Mouse (Mus musculus) E14TG2a.4 (cell line): Measurements from ENCODE around the gene Rnasel.
"Not testable (repeated sequence)": the region's sequence is repeated elsewhere in the genome, so short reads cannot be mapped to it uniquely, and the experiment has no call there.

Experiments used
- H3K27me3 ChIP-seq: 2 replicates; pipeline ENCODE4 v1.6.1; 2014; ENCODE audit warnings: low read length, control low read depth; ENCODE audit not compliant: insufficient read depth
- H3K36me3 ChIP-seq: 2 replicates; pipeline ENCODE4 v1.6.1; 2014; ENCODE audit warnings: low read length, control low read depth; ENCODE audit not compliant: insufficient read depth
- H3K4me1 ChIP-seq: replicated peaks from 2 replicates; pipeline ENCODE4 v1.6.1; 2014; ENCODE audit warnings: low read depth, low read length, control low read depth
- H3K4me3 ChIP-seq: replicated peaks from 2 replicates; pipeline ENCODE4 v1.5.1; 2014; ENCODE audit warnings: mild to moderate bottlenecking, low read length
- H3K9me3 ChIP-seq: 2 replicates; pipeline ENCODE4 v1.6.1; 2014; ENCODE audit warnings: low read length, control low read depth
- CTCF ChIP-seq: conservative IDR thresholded peaks from 2 replicates; pipeline ENCODE4 v1.5.1; 2014; ENCODE audit warnings: low read length
- NANOG ChIP-seq: IDR thresholded peaks from 2 replicates; pipeline ENCODE4 v1.6.1; 2014; ENCODE audit warnings: borderline replicate concordance, low read length, mixed read lengths
- POU5F1 ChIP-seq: IDR thresholded peaks from 2 replicates; pipeline ENCODE4 v1.6.1; 2014; ENCODE audit warnings: low read length, borderline replicate concordance

Rnasel gene

GRCm38 (mm10) chr1:153751763-153752301 is 2.6 kb downstream of the Rnasel start:
- peaks cover 32% of the 10 kb centered on the region for H3K4me1 ChIP-seq
- peaks cover 35% of the 10 kb centered on the region for H3K27me3 ChIP-seq
- no peaks in the 10 kb centered on the region for H3K36me3 ChIP-seq
- no peak for TF ChIP-seq CTCF
- no peak for TF ChIP-seq POU5F1
- no peak for TF ChIP-seq NANOG
- no peaks in the 10 kb centered on the region for H3K9me3 ChIP-seq
- no peak overlapping the region for H3K4me3 ChIP-seq

- Histone ChIP-seq H3K36me3 (no peaks in the 10 kb centered on the region), H3K9me3 (no peaks in the 10 kb centered on the region), H3K4me3 (no peak overlapping the region), H3K4me1 (peaks cover 26% of the 10 kb centered on the region), H3K27me3 (peaks cover 35% of the 10 kb centered on the region)
- no peak for TF ChIP-seq CTCF
- TF ChIP-seq NANOG: no peak
- TF ChIP-seq POU5F1: no peak
These were observed 3.3 kb downstream of the Rnasel start for GRCm38 (mm10) chr1:153752521-153752920.

GRCm38 (mm10) chr1:153753725-153754464 is 4.7 kb downstream of the Rnasel start:
- H3K9me3 ChIP-seq: no peaks in the 10 kb centered on the region
- peaks cover 35% of the 10 kb centered on the region for H3K27me3 ChIP-seq
- TF ChIP-seq POU5F1: no peak
- TF ChIP-seq NANOG: no peak
- no peak for TF ChIP-seq CTCF
- no peaks in the 10 kb centered on the region for H3K36me3 ChIP-seq
- peaks cover 12% of the 10 kb centered on the region for H3K4me1 ChIP-seq
- no peak overlapping the region for H3K4me3 ChIP-seq

- H3K4me1 ChIP-seq: peaks cover 13% of the 10 kb centered on the region
- no peaks in the 10 kb centered on the region for H3K36me3 ChIP-seq
- H3K9me3 ChIP-seq: no peaks in the 10 kb centered on the region
- H3K27me3 ChIP-seq: no peaks in the 10 kb centered on the region
- H3K4me3 ChIP-seq: no peak overlapping the region
- TF ChIP-seq POU5F1: no peak
- no peak for TF ChIP-seq NANOG
- TF ChIP-seq CTCF: no peak
These were observed 14.9 kb downstream of the Rnasel start for GRCm38 (mm10) chr1:153764136-153764535.

GRCm38 (mm10) chr1:153766298-153766697 is 17.1 kb downstream of the Rnasel start:
- TF ChIP-seq CTCF (no peak), NANOG (peak; percentile 62; the same call in 1 of the 2 replicates), POU5F1 (0 out of 2 replicates have a peak, but pooled peaks have one; percentile 38)
- Histone ChIP-seq H3K4me3 (peak overlapping the region; percentile 32), H3K9me3 (no peaks in the 10 kb centered on the region), H3K4me1 (peaks cover 13% of the 10 kb centered on the region), H3K27me3 (no peaks in the 10 kb centered on the region), H3K36me3 (no peaks in the 10 kb centered on the region)

DNA sequence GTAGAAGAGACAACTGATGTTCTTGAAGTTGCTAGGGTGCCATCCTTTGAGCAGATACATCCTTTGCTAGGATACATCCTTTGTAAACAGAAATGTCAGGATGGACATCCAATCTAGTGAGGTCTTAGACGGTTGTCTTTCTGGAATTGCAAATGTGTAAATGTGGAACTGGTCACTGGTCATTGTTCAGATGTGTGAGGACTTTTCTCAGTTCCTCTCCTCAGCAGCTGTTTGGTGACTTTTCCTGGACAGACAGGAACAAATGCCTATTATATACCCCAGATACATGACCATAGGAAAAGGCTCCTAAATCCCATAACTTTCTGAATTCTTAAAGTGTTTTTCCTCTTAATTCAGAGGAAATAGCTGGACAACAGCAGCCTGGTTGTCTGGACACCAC is 18.1 kb downstream of the Rnasel start:
- H3K27me3 ChIP-seq: no peaks in the 10 kb centered on the region
- TF ChIP-seq NANOG (no peak), POU5F1 (no peak), CTCF (no peak)
- no peaks in the 10 kb centered on the region for H3K9me3 ChIP-seq
- no peak overlapping the region for H3K4me3 ChIP-seq
- H3K4me1 ChIP-seq: peaks cover 13% of the 10 kb centered on the region
- H3K36me3 ChIP-seq: no peaks in the 10 kb centered on the region

- Histone ChIP-seq H3K4me3 (no peak overlapping the region), H3K27me3 (no peaks in the 10 kb centered on the region), H3K36me3 (no peaks in the 10 kb centered on the region), H3K9me3 (no peaks in the 10 kb centered on the region), H3K4me1 (peaks cover 13% of the 10 kb centered on the region)
- TF ChIP-seq NANOG: no peak
- TF ChIP-seq POU5F1: no peak
- no peak for TF ChIP-seq CTCF
These were observed 19.2 kb downstream of the Rnasel start for GRCm38 (mm10) chr1:153768465-153768864.

GRCm38 (mm10) chr1:153769571-153769970 is 20.3 kb downstream of the Rnasel start:
- H3K4me1 ChIP-seq: peaks cover 13% of the 10 kb centered on the region
- not testable (repeated sequence) for H3K9me3 ChIP-seq, H3K27me3 ChIP-seq, H3K4me3 ChIP-seq, H3K36me3 ChIP-seq
